Mouse (Mus musculus): Measurements from ENCODE around the gene Olfr1143. TPM values are rescaled to one million over a fixed set of nuclear protein-coding genes. Genes with fewer than 3 reads are reported as not detected.

Gene Olfr1143
- total RNA-seq (2021): not detected
- long read RNA-seq: 0 reads

GRCm38 (mm10) chr2:87800292-87800691 lies at the start of gene Olfr1143:
Gene Olfr1143 (plus strand): TSS chr2:87800592.
- no peak for DNase-seq (ENCODE audit: low spot score in 2 of 2)

GRCm38 (mm10) chr2:87753891-87754290 lies 46.5 kb upstream of the Olfr1143 start, which contains the start of gene Olfr1141:
Gene Olfr1141 (minus strand): TSS chr2:87753991.
- DNase-seq (ENCODE audit: low spot score in 2 of 2): no peak

- DNase-seq (ENCODE audit: low spot score in 2 of 2): no peak
Observed at GRCm38 (mm10) chr2:87776143-87776542, 24.2 kb upstream of the Olfr1143 start.

GRCm38 (mm10) chr2:87779183-87779582 lies 21.2 kb upstream of the Olfr1143 start, which contains the start of gene Olfr152:
Gene Olfr152 (plus strand): TSS chr2:87779483.
- DNase-seq (ENCODE audit: low spot score in 2 of 2): no peak

- DNase-seq (ENCODE audit: low spot score in 2 of 2): no peak
Observed at GRCm38 (mm10) chr2:87809522-87809921, 9.1 kb downstream of the Olfr1143 start, which contains the start of gene Olfr1145. Gene Olfr1145 (plus strand): TSS chr2:87809822.

- no peak for DNase-seq (ENCODE audit: low spot score in 2 of 2)
Observed at GRCm38 (mm10) chr2:87830233-87830632, 29.8 kb downstream of the Olfr1143 start, which contains the start of gene Olfr1148. Gene Olfr1148 (plus strand): TSS chr2:87830533.

GRCm38 (mm10) chr2:87843693-87844092 lies 43.3 kb downstream of the Olfr1143 start, which contains the start of gene Olfr1150-ps1:
Gene Olfr1150-ps1 (plus strand): TSS chr2:87843993.
- DNase-seq (ENCODE audit: low spot score in 2 of 2): no peak

Other genes with a start within 250 kb of the Olfr1143 start
- not detected for gene Olfr1129, start 226.7 kb upstream of the Olfr1143 start, total RNA-seq (2021)
- gene Olfr1130, start 194.4 kb upstream of the Olfr1143 start, total RNA-seq (2021): not detected
- not detected for gene Olfr1131, start 173.5 kb upstream of the Olfr1143 start, total RNA-seq (2021)
- not detected for gene Olfr1132, start 163.1 kb upstream of the Olfr1143 start, total RNA-seq (2021)
- not detected for gene Olfr1133, start 153.2 kb upstream of the Olfr1143 start, total RNA-seq (2021)
- not detected for gene Olfr1134, start 142.1 kb upstream of the Olfr1143 start, total RNA-seq (2021)
- gene Olfr1135, start 126.9 kb upstream of the Olfr1143 start, total RNA-seq (2021): not detected
- gene Olfr1136, start 106.6 kb upstream of the Olfr1143 start, total RNA-seq (2021): not detected
- not detected for gene Olfr1137, start 87.4 kb upstream of the Olfr1143 start, total RNA-seq (2021)
- not detected for gene Olfr1138, start 60.6 kb upstream of the Olfr1143 start, total RNA-seq (2021)
- gene Olfr1140, start 56.8 kb upstream of the Olfr1143 start, total RNA-seq (2021): not detected
- gene Olfr1141, start 46.6 kb upstream of the Olfr1143 start, total RNA-seq (2021): not detected
- gene Olfr152, start 21.1 kb upstream of the Olfr1143 start, total RNA-seq (2021): not detected
- not detected for gene Olfr1145, start 9.2 kb downstream of the Olfr1143 start, total RNA-seq (2021)
- not detected for gene Olfr1148, start 29.9 kb downstream of the Olfr1143 start, total RNA-seq (2021)
- not detected for gene Olfr1150-ps1, start 43.4 kb downstream of the Olfr1143 start, total RNA-seq (2021)
- gene Olfr1151, start 55.3 kb downstream of the Olfr1143 start, total RNA-seq (2021): not detected
- gene Olfr1152, start 65.9 kb downstream of the Olfr1143 start, total RNA-seq (2021): under 1 TPM in 1 of 2 experiments, not detected in 1; 0.04 TPM
- gene Olfr1153, start 94.4 kb downstream of the Olfr1143 start, total RNA-seq (2021): not detected
- not detected for gene Olfr1154, start 104.6 kb downstream of the Olfr1143 start, total RNA-seq (2021)
- gene Olfr1155, start 144.5 kb downstream of the Olfr1143 start, total RNA-seq (2021): not detected
- gene Olfr1156, start 152.5 kb downstream of the Olfr1143 start, total RNA-seq (2021): not detected
- gene Olfr1157, start 167.7 kb downstream of the Olfr1143 start, total RNA-seq (2021): not detected
- not detected for gene Olfr74, start 174.1 kb downstream of the Olfr1143 start, total RNA-seq (2021)
- not detected for gene Olfr1158, start 189.5 kb downstream of the Olfr1143 start, total RNA-seq (2021)
- not detected for gene Olfr1160, start 207.7 kb downstream of the Olfr1143 start, total RNA-seq (2021)
- not detected for gene Olfr1161, start 222.2 kb downstream of the Olfr1143 start, total RNA-seq (2021)
- gene Olfr73, start 237.1 kb downstream of the Olfr1143 start, total RNA-seq (2021): not detected

All from layer of hippocampus, postnatal 10 days (tissue).